Mouse (Mus musculus) gastrocnemius, postnatal 14 days (tissue): ENCODE measurements around the gene Ank3. TPM values are rescaled to one million over a fixed set of nuclear protein-coding genes. Genes with fewer than 3 reads are reported as not detected.
A peak's percentile ranks its signal among the peaks of the same experiment; 100 is the strongest.

ENCODE experiments used
- DNase-seq: peaks from one replicate; pipeline ENCODE4 v3.0.0; 2021; ENCODE audit warnings: mixed read lengths
- intact Hi-C: fragments of 180-260 bp; cut with DNase I; formaldehyde crosslinking; loops from one replicate; pipeline ENCODE4 v1.15.1; 2025; ENCODE audit warnings: low total_unique reads
- total RNA-seq, 2 experiments: library from RNA; stranded (reverse); gene quantifications; 2 replicates each; pipeline ENCODE4 v1.2.3; 2021

The Ank3 gene
- total RNA-seq, 2 experiments from 2014 or later, result 78.4 to 112 TPM

- intact Hi-C loops, result no loop called here
- no peak for DNase-seq
Observed at GRCm38 (mm10) chr10:69686336-69686735, 287.8 kb downstream of the Ank3 start.

- no peak for DNase-seq
- intact Hi-C loops, result no loop called here
Observed at GRCm38 (mm10) chr10:69689096-69689495, 290.5 kb downstream of the Ank3 start.

- DNase-seq, result no peak
- intact Hi-C loops, result no loop called here
Observed at GRCm38 (mm10) chr10:69690131-69690960, 291.8 kb downstream of the Ank3 start.

- intact Hi-C loops, result no loop called here
- no peak for DNase-seq
Observed at GRCm38 (mm10) chr10:69690961-69691451, 292.4 kb downstream of the Ank3 start.

GRCm38 (mm10) chr10:69696019-69696418 lies 297.4 kb downstream of the Ank3 start:
- intact Hi-C loops, result no loop called here
- no peak for DNase-seq

- intact Hi-C loops, result no loop called here
Observed at GRCm38 (mm10) chr10:69698699-69699098, 300.1 kb downstream of the Ank3 start.

GRCm38 (mm10) chr10:69701226-69701625 lies 302.7 kb downstream of the Ank3 start:
- intact Hi-C loops, result no loop called here
- peak; percentile 53 for DNase-seq

More at GRCm38 (mm10) chr10:69698699-69699098, 300.1 kb downstream of the Ank3 start:
- no peak for DNase-seq

- intact Hi-C loops, result no loop called here
- DNase-seq, result no peak
Observed at GRCm38 (mm10) chr10:69705806-69706768, 307.5 kb downstream of the Ank3 start.

GRCm38 (mm10) chr10:69706851-69707788 lies 308.5 kb downstream of the Ank3 start:
- intact Hi-C loops, result no loop called here

GRCm38 (mm10) chr10:69707844-69708550 lies 309.4 kb downstream of the Ank3 start:
- DNase-seq, result no peak
- intact Hi-C loops, result no loop called here

More at GRCm38 (mm10) chr10:69706851-69707788, 308.5 kb downstream of the Ank3 start:
- no peak for DNase-seq

GRCm38 (mm10) chr10:69709631-69710030 lies 311.1 kb downstream of the Ank3 start:
- intact Hi-C loops, result no loop called here
- DNase-seq, result no peak

GRCm38 (mm10) chr10:69710802-69711201 lies 312.2 kb downstream of the Ank3 start:
- intact Hi-C loops, result no loop called here
- no peak for DNase-seq

- intact Hi-C loops, result no loop called here
- DNase-seq, result no peak
Observed at GRCm38 (mm10) chr10:69716907-69717306, 318.3 kb downstream of the Ank3 start.

GRCm38 (mm10) chr10:69719421-69719820 lies 320.8 kb downstream of the Ank3 start:
- DNase-seq, result no peak

GRCm38 (mm10) chr10:69719901-69720415 lies 321.4 kb downstream of the Ank3 start:
- intact Hi-C loops, result no loop called here
- DNase-seq, result no peak

More at GRCm38 (mm10) chr10:69719421-69719820, 320.8 kb downstream of the Ank3 start:
- intact Hi-C loops, result no loop called here

- intact Hi-C loops, result no loop called here
- no peak for DNase-seq
Observed at GRCm38 (mm10) chr10:69720452-69720851, 321.9 kb downstream of the Ank3 start.

GRCm38 (mm10) chr10:69720899-69721490 lies 322.4 kb downstream of the Ank3 start:
- intact Hi-C loops, result no loop called here
- DNase-seq, result no peak

- intact Hi-C loops, result no loop called here
- no peak for DNase-seq
Observed at GRCm38 (mm10) chr10:69724159-69724558, 325.6 kb downstream of the Ank3 start.
